Mouse (Mus musculus): ENCODE measurements at regions not wholly inside any gene's neighbourhood (a gene's known extent, or its start where the extent isn't known, plus 50 kb on each side); places are given as distances from the start of the nearest gene placed in this dataset.

DNA sequence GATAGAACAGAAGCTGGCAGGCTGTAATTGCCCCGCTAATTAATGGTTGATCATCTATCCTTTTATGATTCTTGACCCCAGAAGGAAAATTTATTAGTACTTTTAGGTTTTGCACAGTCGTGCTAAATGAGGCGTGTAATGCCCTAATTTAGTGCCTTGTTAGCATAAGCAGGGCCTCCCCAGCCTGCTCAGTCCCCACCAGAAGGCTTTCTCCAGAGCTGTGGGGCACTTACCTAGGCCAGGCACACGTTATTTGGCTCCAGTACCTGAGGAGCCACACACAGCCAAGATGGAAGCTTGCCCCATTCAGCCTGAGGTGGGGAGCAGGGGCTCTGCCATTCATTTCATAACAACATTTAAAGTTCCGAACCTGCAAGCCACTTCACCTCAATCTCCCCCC lies 146.0 kb downstream of the Opa1 start:
- H3K27me3 ChIP-seq (replicated peaks): peaks cover 48% of the 10 kb centered on the region
- TF ChIP-seq EP300 (IDR thresholded peaks at IDR 0.05; ENCODE audit: low read length): no peak
- TF ChIP-seq UBTF (IDR thresholded peaks at IDR 0.05; ENCODE audit: low read depth, low read length): no peak
- TF ChIP-seq MYC (IDR thresholded peaks at IDR 0.05; ENCODE audit: low read depth, low read length): no peak
- no peak for TF ChIP-seq TBP (conservative IDR thresholded peaks at IDR 0.05; ENCODE audit: low read depth, low read length)
- TF ChIP-seq POLR2AphosphoS2 (IDR thresholded peaks at IDR 0.05; ENCODE audit: low read depth, low read length): no peak
- no peak for DNase-seq (ENCODE audit: extremely low read depth)
- dilution Hi-C loops (cut with MboI; ENCODE audit: extremely low pct_ligation_motif_present, extremely low pct_unique_long_range_greater_than_20kb, low sequenced_read_pairs): no loop called here
- in situ Hi-C loops (cut with MboI; ENCODE audit: low pct_ligation_motif_present, low pct_unique_long_range_greater_than_20kb, low sequenced_read_pairs): loop anchor here (5.0 to 10.0 kb wide), 2 partner anchors 342 to 520 kb away; no protein-coding TSS in a partner anchor
- H3K4me2 ChIP-seq (ENCODE audit: insufficient read depth, low read depth, poor library complexity, severe bottlenecking): no peak overlapping the region
- H3K79me2 ChIP-seq (replicated peaks; ENCODE audit: control insufficient read depth, extremely low read depth, insufficient read depth, poor library complexity, severe bottlenecking): no peaks in the 10 kb centered on the region
- no peak overlapping the region for H3K4me3 ChIP-seq (replicated peaks in 1 of 3; ENCODE audit: low read depth in 2 of 3, low read length in 2 of 3, poor library complexity in 1 of 3)
- peaks cover 12 to 31% of the 10 kb centered on the region in 2 experiments for H3K4me1 ChIP-seq (ENCODE audit: control insufficient read depth in 1 of 2, insufficient read depth in 2 of 2)
- H3K36me3 ChIP-seq (replicated peaks in 1 of 2; ENCODE audit: control insufficient read depth in 1 of 2, insufficient read depth in 1 of 2, low read length in 1 of 2): no peaks in the 10 kb centered on the region
- no peak overlapping the region for H3K9ac ChIP-seq (ENCODE audit: insufficient read depth, low read depth)
- H3K9me3 ChIP-seq (replicated peaks; ENCODE audit: low read length): no peaks in the 10 kb centered on the region
- H3K27ac ChIP-seq (ENCODE audit: insufficient read depth, low read depth): no peak overlapping the region

DNA sequence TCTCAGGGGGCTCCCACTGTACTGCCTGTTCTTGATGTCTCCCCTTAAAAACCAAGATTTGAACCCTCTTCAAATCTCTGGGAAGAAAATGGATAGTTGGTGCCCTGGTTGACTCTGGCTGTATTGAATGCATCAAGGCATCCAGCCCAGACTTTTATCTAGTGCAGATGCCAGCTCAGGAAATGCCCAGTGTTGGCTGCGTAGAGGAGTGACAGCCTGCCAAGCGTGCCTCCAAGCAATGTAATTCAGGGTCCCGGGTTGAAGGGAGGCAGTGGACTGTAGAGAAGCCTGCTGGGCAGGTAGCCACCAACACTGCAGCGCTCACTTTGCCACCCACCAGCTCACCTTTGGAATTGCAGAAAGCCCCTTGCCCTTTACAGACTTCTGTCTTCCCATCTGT lies 146.4 kb downstream of the Opa1 start:
- peaks cover 49% of the 10 kb centered on the region for H3K27me3 ChIP-seq (replicated peaks)
- dilution Hi-C loops (cut with MboI; ENCODE audit: extremely low pct_ligation_motif_present, extremely low pct_unique_long_range_greater_than_20kb, low sequenced_read_pairs): no loop called here
- no peak for TF ChIP-seq POLR2A (IDR thresholded peaks at IDR 0.05; ENCODE audit: low read depth, low read length)
- TF ChIP-seq ZKSCAN1 (IDR thresholded peaks at IDR 0.05; ENCODE audit: borderline replicate concordance, low read depth, low read length): no peak
- TF ChIP-seq POLR2AphosphoS2 (IDR thresholded peaks at IDR 0.05; ENCODE audit: low read depth, low read length): no peak
- TF ChIP-seq E2F4 (IDR thresholded peaks at IDR 0.05; ENCODE audit: insufficient replicate concordance, low read depth, low read length): no peak
- TF ChIP-seq ETS1 (conservative IDR thresholded peaks at IDR 0.05; ENCODE audit: low read depth, low read length): no peak
- TF ChIP-seq MAX (IDR thresholded peaks at IDR 0.05; ENCODE audit: low read length): no peak
- no peak for TF ChIP-seq CHD2 (IDR thresholded peaks at IDR 0.05; ENCODE audit: low read length)
- TF ChIP-seq BHLHE40 (IDR thresholded peaks at IDR 0.05; ENCODE audit: low read depth, low read length): no peak
- no peak for TF ChIP-seq RCOR1 (conservative IDR thresholded peaks at IDR 0.05; ENCODE audit: low read depth, low read length)
- no peak for TF ChIP-seq USF1 (IDR thresholded peaks at IDR 0.05; ENCODE audit: low read depth, low read length)
- no peak for TF ChIP-seq ELF1 (IDR thresholded peaks at IDR 0.05; ENCODE audit: low read depth, low read length)
- TF ChIP-seq SIN3A (IDR thresholded peaks at IDR 0.05; ENCODE audit: low read length): no peak
- TF ChIP-seq TCF12 (IDR thresholded peaks at IDR 0.05; ENCODE audit: low read depth, low read length): no peak
- no peak for TF ChIP-seq KAT2A (IDR thresholded peaks at IDR 0.05; ENCODE audit: insufficient replicate concordance, low read length)
- no peak for TF ChIP-seq JUND (conservative IDR thresholded peaks at IDR 0.05; ENCODE audit: low read depth, low read length)
- TF ChIP-seq EP300 (IDR thresholded peaks at IDR 0.05; ENCODE audit: low read length): no peak
- no peak for TF ChIP-seq ZNF384 (IDR thresholded peaks at IDR 0.05; ENCODE audit: low read depth, low read length)
- TF ChIP-seq ZC3H11A (IDR thresholded peaks at IDR 0.05; ENCODE audit: low read depth, low read length): no peak
- TF ChIP-seq CHD1 (IDR thresholded peaks at IDR 0.05; ENCODE audit: low read depth, low read length): no peak

More for the DNA sequence above, 146.4 kb downstream of the Opa1 start:
- no peak overlapping the region for H3K9ac ChIP-seq (ENCODE audit: insufficient read depth, low read depth)
- peaks cover 12 to 31% of the 10 kb centered on the region in 2 experiments for H3K4me1 ChIP-seq (ENCODE audit: control insufficient read depth in 1 of 2, insufficient read depth in 2 of 2)
- H3K4me3 ChIP-seq (replicated peaks in 1 of 3; ENCODE audit: low read depth in 2 of 3, low read length in 2 of 3, poor library complexity in 1 of 3): no peak overlapping the region
- no peaks in the 10 kb centered on the region for H3K36me3 ChIP-seq (replicated peaks in 1 of 2; ENCODE audit: control insufficient read depth in 1 of 2, insufficient read depth in 1 of 2, low read length in 1 of 2)
- no peak overlapping the region for H3K27ac ChIP-seq (ENCODE audit: insufficient read depth, low read depth)
- no peaks in the 10 kb centered on the region for H3K79me2 ChIP-seq (replicated peaks; ENCODE audit: control insufficient read depth, extremely low read depth, insufficient read depth, poor library complexity, severe bottlenecking)
- H3K4me2 ChIP-seq (ENCODE audit: insufficient read depth, low read depth, poor library complexity, severe bottlenecking): no peak overlapping the region
- no peak for DNase-seq (ENCODE audit: extremely low read depth)
- H3K9me3 ChIP-seq (replicated peaks; ENCODE audit: low read length): no peaks in the 10 kb centered on the region
- in situ Hi-C loops (cut with MboI; ENCODE audit: low pct_ligation_motif_present, low pct_unique_long_range_greater_than_20kb, low sequenced_read_pairs): loop anchor here (5.0 to 10.0 kb wide), 2 partner anchors 342 to 519 kb away; no protein-coding TSS in a partner anchor

Data from CH12.LX (cell line).